Mouse (Mus musculus) lung, embryonic 16.5 days (tissue): ENCODE data around the gene Rnf222. TPM values are rescaled to one million over a fixed set of nuclear protein-coding genes. Genes with fewer than 3 reads are reported as not detected.

Experiments
- ATAC-seq: fragments of 200-750 bp; cut with Nextera tagmentation; 2 replicates; pipeline ENCODE4 v1.8.0; 2017; ENCODE audit warnings: low read depth, mild to moderate bottlenecking, moderate library complexity
- H3K27ac ChIP-seq: fragments of 300-500 bp; sonication (generic); 2 replicates; pipeline ENCODE4 v1.5.1; 2014; ENCODE audit warnings: mild to moderate bottlenecking, control low read depth, low read length
- H3K27me3 ChIP-seq: fragments of 300-500 bp; sonication (generic); 2 replicates; pipeline ENCODE4 v1.6.1; 2014; ENCODE audit warnings: low read depth, low read length, mixed read lengths; ENCODE audit not compliant: control insufficient read depth, insufficient read depth
- H3K36me3 ChIP-seq: fragments of 300-500 bp; sonication (generic); 2 replicates; pipeline ENCODE4 v1.6.1; 2014; ENCODE audit warnings: low read length; ENCODE audit not compliant: control insufficient read depth, insufficient read depth
- H3K4me1 ChIP-seq: fragments of 300-500 bp; sonication (generic); replicated peaks from 2 replicates; pipeline ENCODE4 v1.6.1; 2014; ENCODE audit warnings: low read length, mixed read lengths; ENCODE audit not compliant: control insufficient read depth, insufficient read depth
- H3K4me2 ChIP-seq: fragments of 300-500 bp; sonication (generic); 2 replicates; pipeline ENCODE4 v1.6.1; 2014; ENCODE audit warnings: low read depth, low read length, control low read depth
- H3K4me3 ChIP-seq: fragments of 300-500 bp; sonication (generic); 2 replicates; pipeline ENCODE4 v1.5.1; 2014; ENCODE audit warnings: mild to moderate bottlenecking, low read length, control low read depth
- H3K9ac ChIP-seq: fragments of 300-500 bp; sonication (generic); 2 replicates; pipeline ENCODE4 v1.6.1; 2014; ENCODE audit warnings: low read length, control low read depth
- H3K9me3 ChIP-seq: fragments of 300-500 bp; sonication (generic); 2 replicates; pipeline ENCODE4 v1.6.1; 2016; ENCODE audit warnings: low read length; ENCODE audit not compliant: control insufficient read depth
- WGBS: fragments of 180-500 bp; shearing (Covaris S2); extraction: QIAGEN DNeasy Blood & Tissue Kit; methylation state at CpG from one replicate; pipeline ENCODE4 v1.1.7; 2014; 5-methylcytosine and 5-hydroxymethylcytosine counted together
- polyA plus RNA-seq: library from polyadenylated mRNA; unstranded; fragments of >200 nt; fragmentation: Nextera tagmentation; extraction: Ambion mirVana; gene quantifications from 2 replicates; pipeline ENCODE4 v1.2.1, GENCODE M21; 2015

Rnf222 gene
- polyA plus RNA-seq, 1 experiment from 2014 or later: 0.13 TPM

DNA sequence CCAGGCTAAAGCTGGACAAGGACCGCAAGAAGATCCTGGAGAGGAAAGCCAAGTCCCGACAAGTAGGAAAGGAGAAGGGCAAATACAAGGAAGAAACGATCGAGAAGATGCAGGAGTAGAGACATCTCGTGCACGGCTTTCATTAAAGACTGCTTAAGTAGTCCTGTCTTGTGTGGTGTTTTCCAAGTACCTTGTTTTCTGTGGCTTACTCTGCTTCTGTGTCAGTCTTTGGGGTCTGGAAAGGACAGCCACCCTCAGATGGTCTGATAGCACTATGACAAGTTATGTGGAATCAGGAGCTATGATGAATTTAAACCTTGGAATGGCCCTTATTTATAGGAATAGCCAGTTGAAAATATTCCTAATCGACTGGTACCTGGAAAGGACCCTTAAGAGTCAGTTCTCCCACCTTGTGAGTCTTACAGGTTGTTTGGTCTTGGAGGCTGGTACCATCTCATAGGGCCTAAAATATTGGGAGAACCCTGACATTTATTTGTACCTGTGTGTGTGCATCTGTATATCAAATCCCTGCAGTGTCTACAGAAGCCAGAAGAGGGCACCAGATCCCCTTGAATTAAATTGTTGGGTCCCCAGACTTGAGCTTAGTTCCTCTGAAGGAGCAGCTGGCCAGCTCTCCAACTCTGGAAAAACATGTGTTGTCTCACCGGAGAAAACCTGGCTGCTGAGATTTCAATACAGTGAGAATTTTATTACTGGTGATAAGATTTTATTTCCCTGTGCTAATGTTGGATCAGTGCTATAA, 16.2 kb downstream of the Rnf222 start:
- peaks cover 34% of the 10 kb centered on the region for H3K36me3 ChIP-seq
- no peak overlapping the region for H3K9ac ChIP-seq
- ATAC-seq: no peak
- H3K4me2 ChIP-seq: no peak overlapping the region
- H3K27ac ChIP-seq: no peak overlapping the region
- WGBS: 75% methylated on average over 8 of the region's 8 CpGs
- H3K4me3 ChIP-seq: no peak overlapping the region
- H3K4me1 ChIP-seq: peaks cover 11% of the 10 kb centered on the region
- H3K27me3 ChIP-seq: no peaks in the 10 kb centered on the region
- H3K9me3 ChIP-seq: no peaks in the 10 kb centered on the region

DNA sequence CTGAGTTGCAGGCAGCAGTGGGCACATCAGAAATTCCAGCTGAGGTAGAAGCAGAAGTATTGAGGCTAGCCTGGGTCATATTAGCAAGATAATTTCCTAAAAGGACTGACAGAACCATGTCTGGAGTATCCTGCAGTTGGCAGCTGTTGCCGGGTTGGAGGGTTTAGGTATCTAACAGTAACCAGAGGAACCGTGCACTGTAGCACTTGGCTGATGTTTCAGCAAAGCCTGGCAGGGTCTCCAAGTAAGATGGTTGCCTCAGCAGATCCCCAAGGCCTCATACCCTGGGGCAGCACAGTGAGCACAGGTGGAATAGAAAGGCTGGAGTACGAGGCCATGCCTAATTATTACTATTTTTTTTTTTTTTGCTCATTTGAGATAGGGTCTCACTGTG, 16.8 kb downstream of the Rnf222 start:
- H3K9ac ChIP-seq: no peak overlapping the region
- no peak for ATAC-seq
- no peak overlapping the region for H3K27ac ChIP-seq
- 85% methylated on average over 3 of the region's 3 CpGs for WGBS
- H3K27me3 ChIP-seq: no peaks in the 10 kb centered on the region
- peaks cover 11% of the 10 kb centered on the region for H3K4me1 ChIP-seq
- H3K36me3 ChIP-seq: peaks cover 34% of the 10 kb centered on the region
- no peaks in the 10 kb centered on the region for H3K9me3 ChIP-seq
- no peak overlapping the region for H3K4me3 ChIP-seq
- no peak overlapping the region for H3K4me2 ChIP-seq

DNA sequence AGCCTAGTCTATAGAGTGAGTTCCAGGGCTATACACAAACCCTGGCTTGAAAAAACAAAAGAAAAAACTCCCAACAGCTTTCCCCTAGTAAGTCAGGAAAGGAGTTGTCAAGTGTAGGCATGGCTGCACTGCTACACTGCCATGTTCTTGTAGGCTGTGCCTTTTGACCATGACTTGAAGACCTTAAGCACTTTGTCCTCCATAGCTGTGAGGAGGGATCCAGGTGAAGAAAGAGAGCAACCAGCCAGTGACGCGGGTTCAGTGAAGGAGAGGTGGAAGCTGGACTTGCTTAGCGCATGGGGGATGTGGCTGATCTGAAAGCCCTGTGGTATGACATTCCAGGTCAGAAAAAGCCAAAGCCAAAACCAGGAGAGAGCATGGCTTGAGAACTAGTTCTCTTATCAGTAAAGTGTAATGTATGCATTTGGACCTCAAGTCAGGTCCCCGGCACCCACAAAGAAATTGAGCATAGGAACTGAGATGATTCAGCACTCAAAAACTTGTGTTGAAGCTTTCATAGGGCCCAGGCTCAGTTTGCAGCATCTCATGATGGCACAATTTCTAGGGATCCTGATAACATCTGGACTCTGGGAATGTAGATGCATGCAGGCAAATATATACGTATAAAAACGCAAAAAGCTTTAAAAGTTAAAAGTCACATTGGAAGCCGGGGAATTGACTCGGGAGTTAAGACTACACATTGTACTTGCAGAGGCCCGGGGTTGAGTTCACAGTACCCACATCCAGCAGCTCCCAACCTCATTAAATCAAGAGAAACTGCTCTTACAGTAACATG, 17.5 kb downstream of the Rnf222 start:
- H3K4me3 ChIP-seq: no peak overlapping the region
- ATAC-seq: no peak; the same call in 1 of the 2 replicates
- H3K36me3 ChIP-seq: peaks cover 34% of the 10 kb centered on the region
- no peak overlapping the region for H3K4me2 ChIP-seq
- H3K27ac ChIP-seq: no peak overlapping the region
- peaks cover 11% of the 10 kb centered on the region for H3K4me1 ChIP-seq
- H3K9me3 ChIP-seq: no peaks in the 10 kb centered on the region
- WGBS: 88% methylated on average over 9 of the region's 9 CpGs
- no peak overlapping the region for H3K9ac ChIP-seq
- no peaks in the 10 kb centered on the region for H3K27me3 ChIP-seq

DNA sequence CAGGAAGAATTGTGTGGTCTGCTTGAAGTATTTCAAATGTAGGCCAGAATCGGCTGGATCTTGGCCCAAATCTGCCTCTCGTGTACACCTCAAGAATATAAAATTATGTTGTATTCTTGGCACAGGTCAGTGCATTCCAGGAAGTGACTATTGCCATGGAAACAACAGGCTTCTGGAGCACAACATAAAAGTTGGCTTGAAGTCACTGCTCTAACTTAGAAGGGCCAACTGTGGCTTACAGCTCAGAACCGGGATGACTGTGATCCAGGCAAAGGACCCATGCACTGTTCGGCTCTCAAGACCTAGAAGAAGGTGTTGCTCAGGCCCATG, 18.1 kb downstream of the Rnf222 start:
- H3K9me3 ChIP-seq: no peaks in the 10 kb centered on the region
- no peak overlapping the region for H3K4me2 ChIP-seq
- no peak overlapping the region for H3K9ac ChIP-seq
- H3K27ac ChIP-seq: no peak overlapping the region
- H3K4me1 ChIP-seq: peaks cover 11% of the 10 kb centered on the region
- no peak overlapping the region for H3K4me3 ChIP-seq
- WGBS: 38% methylated on average over 4 of the region's 4 CpGs
- no peaks in the 10 kb centered on the region for H3K27me3 ChIP-seq
- peak; percentile 55 for ATAC-seq
- H3K36me3 ChIP-seq: peaks cover 34% of the 10 kb centered on the region

DNA sequence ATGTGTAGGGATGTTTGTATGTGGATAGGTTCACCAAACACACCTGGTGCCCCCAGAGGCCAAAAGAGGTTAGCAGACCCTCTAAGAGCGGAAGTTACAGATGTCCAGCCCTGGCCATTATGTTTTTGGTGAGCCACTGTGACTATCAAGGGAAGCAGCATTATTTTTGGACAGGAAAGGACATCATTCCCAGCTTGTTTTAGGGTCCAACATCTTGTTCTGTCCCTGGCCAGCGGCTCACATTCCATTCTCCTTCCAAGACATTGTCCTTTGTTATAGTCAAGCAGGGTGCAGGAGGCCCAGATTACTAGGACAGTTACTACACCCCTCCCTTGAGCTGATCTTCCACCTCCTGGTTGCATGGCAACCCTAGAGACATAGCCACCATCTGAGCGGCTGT, 18.9 kb downstream of the Rnf222 start:
- ATAC-seq: no peak
- no peaks in the 10 kb centered on the region for H3K9me3 ChIP-seq
- no peak overlapping the region for H3K9ac ChIP-seq
- peaks cover 11% of the 10 kb centered on the region for H3K4me1 ChIP-seq
- no peak overlapping the region for H3K4me3 ChIP-seq
- no peaks in the 10 kb centered on the region for H3K27me3 ChIP-seq
- no peak overlapping the region for H3K27ac ChIP-seq
- H3K36me3 ChIP-seq: peaks cover 34% of the 10 kb centered on the region
- WGBS: 70% methylated on average over 3 of the region's 3 CpGs
- no peak overlapping the region for H3K4me2 ChIP-seq

DNA sequence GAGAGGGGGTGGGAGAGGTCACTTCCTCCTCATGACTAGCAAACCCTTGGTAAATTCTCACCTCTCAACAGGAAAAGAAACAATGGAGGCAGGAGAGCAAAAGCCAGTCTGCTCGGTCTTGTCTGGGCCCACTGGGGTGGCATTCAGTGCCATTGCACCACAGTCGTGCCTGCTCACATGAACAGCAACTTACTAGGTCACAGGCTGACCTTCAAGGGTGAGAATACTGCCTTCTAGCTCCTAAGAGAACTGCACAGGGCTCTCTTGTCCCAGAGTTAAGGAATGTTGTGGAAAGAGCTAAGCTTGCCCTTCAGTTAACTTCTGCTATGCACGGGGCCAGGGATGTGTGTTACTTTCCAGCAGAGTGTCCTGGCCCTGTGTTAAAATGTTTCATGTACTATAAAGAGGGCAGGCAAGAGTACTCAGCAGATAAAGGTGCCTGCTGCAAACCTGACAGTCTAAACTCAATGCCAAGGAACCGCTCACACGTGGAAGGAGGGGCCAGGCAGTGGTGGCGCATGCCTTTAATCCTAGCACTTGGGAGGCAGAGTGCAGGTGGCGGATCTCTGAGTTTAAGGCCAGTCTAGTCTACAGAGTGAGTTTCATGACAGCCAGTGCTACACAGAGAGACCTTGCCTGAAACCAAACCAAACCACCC, 20.6 kb downstream of the Rnf222 start:
- H3K27ac ChIP-seq: peak overlapping the region; percentile 16; the same call in 1 of the 2 replicates
- WGBS: 39% methylated on average over 7 of the region's 7 CpGs
- H3K9ac ChIP-seq: no peak overlapping the region
- H3K4me1 ChIP-seq: peaks cover 5% of the 10 kb centered on the region
- no peak for ATAC-seq
- H3K36me3 ChIP-seq: peaks cover 22% of the 10 kb centered on the region
- no peak overlapping the region for H3K4me2 ChIP-seq
- no peaks in the 10 kb centered on the region for H3K27me3 ChIP-seq
- no peak overlapping the region for H3K4me3 ChIP-seq
- H3K9me3 ChIP-seq: no peaks in the 10 kb centered on the region

DNA sequence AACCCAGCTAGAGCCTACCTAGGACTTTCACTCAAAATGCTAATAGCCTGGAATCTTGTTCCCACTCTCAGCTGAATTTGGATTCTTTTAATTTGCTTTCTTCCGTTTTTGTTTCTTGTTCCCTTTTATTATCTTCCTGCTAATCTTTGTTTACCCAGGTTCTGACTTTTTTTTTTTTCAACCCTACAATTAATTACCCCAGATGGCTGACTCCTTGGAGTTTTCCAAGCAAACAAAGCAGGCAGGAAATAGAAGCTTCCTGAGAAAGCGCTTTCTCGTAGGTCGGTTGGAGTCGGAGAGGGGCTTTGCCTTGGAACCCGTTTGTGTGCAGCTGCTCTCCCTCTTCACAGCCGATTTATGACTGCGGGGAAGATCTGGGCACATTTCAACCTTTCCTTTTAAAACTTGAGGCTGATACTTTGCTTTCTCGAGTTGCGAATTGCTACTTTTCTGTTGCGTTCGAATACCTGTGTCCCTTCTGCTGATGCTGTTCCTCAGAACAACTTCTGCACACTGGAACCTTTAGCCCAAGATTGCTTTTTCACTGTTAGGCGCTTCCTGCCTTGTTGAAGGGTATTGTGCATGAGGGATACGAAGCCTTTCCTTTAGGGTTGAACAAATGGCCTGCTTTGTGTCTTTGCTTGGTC, 23.3 kb downstream of the Rnf222 start:
- no peak overlapping the region for H3K4me3 ChIP-seq
- H3K9ac ChIP-seq: no peak overlapping the region
- WGBS: 33% methylated on average over 14 of the region's 14 CpGs

DNA sequence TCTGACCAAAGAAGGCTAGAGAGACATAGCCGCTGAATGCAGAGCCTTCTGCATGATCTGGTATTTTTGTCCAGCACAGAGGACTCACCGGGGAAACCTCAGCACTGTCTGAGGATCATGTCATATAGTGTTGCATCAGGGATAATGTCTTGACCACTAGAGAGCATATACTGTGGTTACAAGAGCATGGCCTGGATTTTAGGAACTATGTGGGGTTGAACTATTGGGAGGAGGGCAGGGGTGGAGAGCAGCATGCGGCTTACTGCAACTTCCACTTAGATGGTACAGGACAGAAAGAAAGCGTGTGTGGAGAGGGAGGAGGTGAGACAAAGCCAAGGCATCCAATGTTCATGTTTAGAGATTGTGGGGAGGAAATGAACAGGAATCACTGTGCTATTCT, 26.2 kb downstream of the Rnf222 start:
- Histone ChIP-seq H3K27ac (no peak overlapping the region), H3K4me2 (no peak overlapping the region), H3K9me3 (no peaks in the 10 kb centered on the region), H3K4me1 (no peaks in the 10 kb centered on the region), H3K27me3 (no peaks in the 10 kb centered on the region), H3K4me3 (no peak overlapping the region), H3K9ac (no peak overlapping the region), H3K36me3 (no peaks in the 10 kb centered on the region)
- no peak for ATAC-seq
- WGBS: 79% methylated on average over 4 of the region's 4 CpGs

More for the DNA sequence above, 23.3 kb downstream of the Rnf222 start:
- H3K27me3 ChIP-seq: no peaks in the 10 kb centered on the region
- 0 out of 2 replicates have a peak overlapping the region, but pooled peaks have one; percentile 1 for H3K4me2 ChIP-seq
- H3K4me1 ChIP-seq: peaks cover under 1% of the 10 kb centered on the region
- no peaks in the 10 kb centered on the region for H3K9me3 ChIP-seq
- peak; percentile 65; the same call in 1 of the 2 replicates for ATAC-seq
- H3K36me3 ChIP-seq: peaks cover 3% of the 10 kb centered on the region; the same call in 1 of the 2 replicates
- peak overlapping the region; percentile 76 for H3K27ac ChIP-seq

DNA sequence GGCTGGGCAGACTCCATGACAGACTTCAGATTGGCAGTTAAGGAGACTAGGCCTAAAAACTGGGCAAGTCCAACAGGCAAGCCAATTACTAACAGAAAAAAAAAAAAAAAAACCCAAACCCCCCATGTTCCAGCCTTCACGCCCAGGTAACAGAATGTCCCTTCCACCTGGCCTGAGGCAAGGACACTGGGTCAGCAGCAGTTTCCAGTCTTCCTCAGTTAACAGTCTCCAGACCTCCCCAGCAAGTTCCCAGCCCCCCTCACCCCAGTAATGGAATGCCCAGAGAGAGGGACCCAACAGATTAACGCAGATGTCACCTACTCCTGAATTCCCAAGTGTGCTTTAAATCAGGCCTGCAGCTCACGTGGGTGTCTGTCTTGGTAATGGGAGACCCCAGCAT, 34.8 kb downstream of the Rnf222 start:
- no peaks in the 10 kb centered on the region for H3K9me3 ChIP-seq
- H3K4me1 ChIP-seq: no peaks in the 10 kb centered on the region
- WGBS: 46% methylated on average over 3 of the region's 3 CpGs
- no peak overlapping the region for H3K4me3 ChIP-seq
- no peaks in the 10 kb centered on the region for H3K36me3 ChIP-seq
- H3K27ac ChIP-seq: no peak overlapping the region
- no peak overlapping the region for H3K9ac ChIP-seq
- ATAC-seq: no peak
- no peak overlapping the region for H3K4me2 ChIP-seq
- no peaks in the 10 kb centered on the region for H3K27me3 ChIP-seq
